Mouse (Mus musculus): ENCODE data around the gene Cd5l. TPM values are rescaled to one million over a fixed set of nuclear protein-coding genes. Genes with fewer than 3 reads are reported as not detected.

The Cd5l gene
- polyA plus RNA-seq, 1 experiment from 2014 or later = not detected

GRCm38 (mm10) chr3:87411150-87411549, 53.5 kb downstream of the Cd5l start:
- Histone ChIP-seq H3K4me3 (no peak overlapping the region), H3K27me3 (no peaks in the 10 kb centered on the region), H3K9ac (no peak overlapping the region), H3K4me1 (0 out of 2 replicates have a peak, but pooled peaks cover 2% of the 10 kb centered on the region), H3K36me3 (no peaks in the 10 kb centered on the region), H3K4me2 (replicated peaks) (no peak overlapping the region; the same call in 1 of the 2 replicates), H3K9me3 (replicated peaks) (no peaks in the 10 kb centered on the region), H3K27ac (no peak overlapping the region)
- ATAC-seq (ENCODE audit: low FRiP score) = no peak; the same call in 1 of the 2 replicates
- 11% methylated on average over 12 of the region's 12 CpGs for WGBS

GRCm38 (mm10) chr3:87420645-87421044, 63.0 kb downstream of the Cd5l start:
- Histone ChIP-seq H3K27ac (no peak overlapping the region), H3K36me3 (no peaks in the 10 kb centered on the region), H3K4me1 (no peaks in the 10 kb centered on the region), H3K4me3 (no peak overlapping the region), H3K9me3 (replicated peaks) (no peaks in the 10 kb centered on the region), H3K4me2 (replicated peaks) (no peak overlapping the region), H3K27me3 (no peaks in the 10 kb centered on the region), H3K9ac (no peak overlapping the region)
- WGBS = 50% methylated on average over 1 of the region's 1 CpGs
- no peak for ATAC-seq (ENCODE audit: low FRiP score)

Other genes starting within 250 kb of the Cd5l start
- gene Kirrel, start 183.1 kb upstream of the Cd5l start, polyA plus RNA-seq (2016; fragmentation: Nextera tagmentation; extraction: Ambion mirVana) = 17.3 and 17.7 TPM in 2 replicates
- 8.1 and 10.1 TPM in 2 replicates for gene Fcrls, start 94.1 kb upstream of the Cd5l start, polyA plus RNA-seq (2016; fragmentation: Nextera tagmentation; extraction: Ambion mirVana)
- 0.15 TPM in 1 of 2 replicates, not detected in the other for gene Fcrl1, start 18.5 kb downstream of the Cd5l start, polyA plus RNA-seq (2016; fragmentation: Nextera tagmentation; extraction: Ambion mirVana)
- not detected in 2 replicates for gene Fcrl5, start 77.9 kb downstream of the Cd5l start, polyA plus RNA-seq (2016; fragmentation: Nextera tagmentation; extraction: Ambion mirVana)
- 14.1 and 15.4 TPM in 2 replicates for gene Etv3, start 167.5 kb downstream of the Cd5l start, polyA plus RNA-seq (2016; fragmentation: Nextera tagmentation; extraction: Ambion mirVana)